Mouse (Mus musculus) CD4-positive naive resting alpha-beta T cell, adult 76 days (primary cell): ENCODE results near the gene Hspa13. TPM values are rescaled to one million over a fixed set of nuclear protein-coding genes. Genes with fewer than 3 reads are reported as not detected.

ENCODE experiments used
- total RNA-seq: library from RNA; stranded (reverse); gene quantifications from one replicate; pipeline ENCODE4 v1.2.4, GENCODE M21; 2023

Gene Hspa13
- total RNA-seq: 11.2 TPM

DNA sequence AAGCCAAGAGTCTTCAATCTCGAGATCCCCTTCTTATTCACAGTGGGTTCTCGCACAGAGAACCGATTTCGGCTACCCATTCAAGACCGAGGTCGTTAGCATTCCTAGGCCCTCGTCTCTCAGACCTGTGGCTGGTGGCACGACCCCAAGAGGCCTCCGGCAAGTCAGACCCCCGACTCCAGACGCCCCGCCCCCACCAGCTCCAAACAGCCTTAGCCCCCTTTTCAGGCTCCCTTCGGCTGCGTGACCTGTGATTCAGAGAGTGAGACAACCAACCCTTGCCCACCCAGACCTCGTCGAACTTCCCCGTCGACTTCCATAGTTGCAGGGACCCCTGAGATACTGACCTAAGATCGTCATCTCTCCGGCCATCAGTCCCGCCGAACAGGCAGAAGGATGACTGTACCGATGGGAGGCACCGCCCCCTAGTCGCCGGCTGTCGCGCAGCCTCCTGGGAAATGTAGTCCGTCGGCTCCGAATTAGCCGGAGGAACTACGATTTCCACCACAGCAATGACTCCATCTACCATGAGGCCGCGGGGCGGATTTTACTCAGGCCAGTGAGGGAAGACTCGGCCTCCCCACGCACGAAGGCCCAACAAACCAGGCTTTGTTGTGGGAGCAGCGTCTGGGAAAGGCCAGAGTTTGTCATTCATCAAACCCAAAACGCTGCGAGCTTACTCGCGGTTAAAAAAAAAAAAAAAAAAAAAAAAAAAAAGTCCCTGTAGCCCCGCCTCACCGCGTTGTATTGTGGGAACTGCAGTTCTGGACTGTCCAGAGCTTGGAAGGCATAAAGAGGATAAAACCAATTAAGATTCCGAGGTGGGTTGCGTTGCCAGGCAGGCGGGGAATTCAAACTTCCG is at the start of gene Hspa13:
TSS of gene Hspa13 (minus strand) at position 717 of the 862 bp plus-strand sequence.

Other genes with a start within 250 kb of the Hspa13 start
- gene Lipi, start 181.0 kb downstream of the Hspa13 start, total RNA-seq: not detected
- gene Rbm11, start 174.3 kb downstream of the Hspa13 start, total RNA-seq: 1.1 TPM